ENCODE assay signal across 8 mouse cellular contexts in the genomic region with DNA sequence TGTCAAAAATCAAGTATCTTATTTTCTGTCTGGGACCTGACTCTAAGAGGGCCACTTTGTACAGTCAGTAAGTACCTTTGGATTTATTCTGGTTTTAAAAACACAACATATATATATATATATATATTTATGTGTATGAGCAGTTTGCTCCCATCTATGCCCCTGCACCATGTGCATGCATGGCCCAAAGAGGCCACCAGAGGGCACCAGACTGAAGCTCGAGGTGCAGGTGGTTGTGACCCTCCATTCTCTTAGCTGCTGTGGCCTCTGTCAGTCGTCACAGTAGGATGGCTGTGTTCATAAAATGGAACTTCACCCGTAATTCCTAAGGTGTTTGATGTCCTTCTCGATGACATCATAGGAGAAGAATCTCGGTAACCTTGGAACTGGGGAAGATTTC. TPM values are rescaled to one million over a fixed set of nuclear protein-coding genes. Genes with fewer than 3 reads are reported as not detected.
DNase-seq lines count a peak whose midpoint lies in the region; ATAC-seq and TF ChIP-seq lines count a peak whose summit lies in the region.

No protein-coding gene starts in this region.

- DNase-seq in CD4-positive, CD25-positive, alpha-beta regulatory T cell, adult 2 months (ENCODE audit: low read depth, low spot score): peak; percentile 91
- DNase-seq in MN1 (ENCODE audit: low spot score): peak; percentile 71
- peak; percentile 62 for DNase-seq in cerebellum, adult 9-11 months
- DNase-seq in gastrocnemius, postnatal 10 days: peak; percentile 73
- peak; percentile 65 to 85 for DNase-seq in kidney, adult 8-10 months
- peak; percentile 85 for DNase-seq in lung, embryonic 14.5 days
- peak; percentile 77 for DNase-seq in retina, postnatal 1 day
- peak; percentile 46 to 65 for DNase-seq in urinary bladder, postnatal 36 days (ENCODE audit: low spot score in 2 of 2)

- H3K9ac ChIP-seq in lung, embryonic 14.5 days: no peak overlapping the region

- ATAC-seq in lung, embryonic 14.5 days (ENCODE audit: insufficient read depth): peak; percentile 60; the same call in 1 of the 2 replicates

- H3K27me3 ChIP-seq in lung, embryonic 14.5 days (ENCODE audit: insufficient read depth, low read length): no peaks in the 10 kb centered on the region

- no peaks in the 10 kb centered on the region for H3K4me1 ChIP-seq in lung, embryonic 14.5 days (ENCODE audit: insufficient read depth)

- no peak overlapping the region for H3K4me2 ChIP-seq in lung, embryonic 14.5 days

- no peak overlapping the region for H3K27ac ChIP-seq in lung, embryonic 14.5 days (ENCODE audit: low read depth)

- 19% methylated on average over 5 of the region's 5 CpGs for WGBS in lung, embryonic 14.5 days

- 0 out of 2 replicates have a peak, but pooled peaks cover 1% of the 10 kb centered on the region for H3K36me3 ChIP-seq in lung, embryonic 14.5 days (ENCODE audit: insufficient read depth)

- no peaks in the 10 kb centered on the region for H3K9me3 ChIP-seq in lung, embryonic 14.5 days (ENCODE audit: low read depth, low read length)

- peak; percentile 87 for TF ChIP-seq CTCF in lung, embryonic 14.5 days (IDR thresholded peaks at IDR 0.05; ENCODE audit: low read depth)

- no peak overlapping the region for H3K4me3 ChIP-seq in lung, embryonic 14.5 days (ENCODE audit: low read depth, low read length)

RNA-seq across cellular contexts. Expression of a gene that starts 16.9 kb away (rescaled TPM):
- 10 to 100 TPM; 23.2 to 30.1 TPM for total RNA-seq in gastrocnemius, postnatal 10 days (2021)
- polyA plus RNA-seq in lung, embryonic 14.5 days (2014; fragmentation: Nextera tagmentation; extraction: Ambion mirVana): 45.3 and 46.2 TPM in 2 replicates

RNA-seq across cellular contexts. Expression of a gene that starts 59.9 kb away (rescaled TPM):
- 1 to 10 TPM; 6.3 to 7.5 TPM for total RNA-seq in gastrocnemius, postnatal 10 days (2021)
- 18.4 and 20.3 TPM in 2 replicates for polyA plus RNA-seq in lung, embryonic 14.5 days (2014; fragmentation: Nextera tagmentation; extraction: Ambion mirVana)
